Mouse (Mus musculus) c-Kit-positive CD71-negative TER-119-negative erythroid progenitor cells, embryonic 14.5 days (primary cell): ENCODE results near the gene Arhgap21.

Experiments used
- DNase-seq: peaks from one replicate; pipeline ENCODE4 v3.0.0-alpha.2; 2013; ENCODE audit warnings: low read depth

The Arhgap21 gene

GRCm38 (mm10) chr2:20894100-20894690 lies 74.5 kb downstream of the Arhgap21 start:
- peak; percentile 43 for DNase-seq

GRCm38 (mm10) chr2:20888751-20889150 lies 79.9 kb downstream of the Arhgap21 start:
- DNase-seq, result no peak

GRCm38 (mm10) chr2:20883288-20883687 lies 85.4 kb downstream of the Arhgap21 start:
- DNase-seq, result no peak

GRCm38 (mm10) chr2:20879877-20880605 lies 88.6 kb downstream of the Arhgap21 start:
- DNase-seq, result no peak

- no peak for DNase-seq
Measured at GRCm38 (mm10) chr2:20874621-20875020, 94.1 kb downstream of the Arhgap21 start.

GRCm38 (mm10) chr2:20869212-20869965 lies 99.3 kb downstream of the Arhgap21 start:
- DNase-seq, result no peak

- no peak for DNase-seq
Measured at GRCm38 (mm10) chr2:20868052-20868451, 100.6 kb downstream of the Arhgap21 start.

GRCm38 (mm10) chr2:20865795-20866194 lies 102.9 kb downstream of the Arhgap21 start:
- DNase-seq, result no peak

GRCm38 (mm10) chr2:20864569-20864968 lies 104.1 kb downstream of the Arhgap21 start:
- DNase-seq, result no peak

GRCm38 (mm10) chr2:20860756-20861155 lies 107.9 kb downstream of the Arhgap21 start:
- DNase-seq, result no peak

- no peak for DNase-seq
Measured at GRCm38 (mm10) chr2:20849346-20849745, 119.3 kb downstream of the Arhgap21 start.

- no peak for DNase-seq
Measured at GRCm38 (mm10) chr2:20831608-20832406, 136.9 kb downstream of the Arhgap21 start.

- DNase-seq, result no peak
Measured at GRCm38 (mm10) chr2:20830882-20831281, 137.8 kb downstream of the Arhgap21 start.

GRCm38 (mm10) chr2:20826258-20826657 lies 142.4 kb downstream of the Arhgap21 start:
- no peak for DNase-seq

GRCm38 (mm10) chr2:20818226-20818625 lies 150.5 kb downstream of the Arhgap21 start:
- DNase-seq, result no peak

GRCm38 (mm10) chr2:20813986-20814385 lies 154.7 kb downstream of the Arhgap21 start:
- DNase-seq, result peak; percentile 5

- DNase-seq, result no peak
Measured at GRCm38 (mm10) chr2:20811506-20811905, 157.2 kb downstream of the Arhgap21 start.

- DNase-seq, result no peak
Measured at GRCm38 (mm10) chr2:20801236-20801890, 167.3 kb downstream of the Arhgap21 start.
